Mouse (Mus musculus) thymus, adult 2 months (tissue): ENCODE data around the gene Dst. TPM values are rescaled to one million over a fixed set of nuclear protein-coding genes. Genes with fewer than 3 reads are reported as not detected.

Experiments
- DNase-seq: peaks from one replicate; pipeline ENCODE4 v3.0.0; 2021
- H3K27ac ChIP-seq: fragments of 200-500 bp; 2 replicates; pipeline ENCODE4 v1.5.1; 2012; ENCODE audit warnings: low read length, control low read depth; ENCODE audit not compliant: control insufficient read depth, insufficient read depth
- H3K27me3 ChIP-seq: fragments of 200-500 bp; 2 replicates; pipeline ENCODE4 v1.6.1; 2012; ENCODE audit warnings: mild to moderate bottlenecking, low read length, moderate library complexity, mixed read lengths; ENCODE audit not compliant: control insufficient read depth, insufficient read depth
- H3K36me3 ChIP-seq: fragments of 200-500 bp; 2 replicates; pipeline ENCODE4 v1.6.1; 2012; ENCODE audit warnings: mild to moderate bottlenecking, low read length, moderate library complexity; ENCODE audit not compliant: control insufficient read depth, insufficient read depth
- H3K4me1 ChIP-seq: fragments of 200-500 bp; replicated peaks from 2 replicates; pipeline ENCODE4 v1.6.1; 2012; ENCODE audit warnings: low read length; ENCODE audit not compliant: control insufficient read depth, insufficient read depth
- H3K4me3 ChIP-seq: fragments of 200-500 bp; 2 replicates; pipeline ENCODE4 v1.5.1; 2012; ENCODE audit warnings: mild to moderate bottlenecking, low read length, control low read depth, moderate library complexity; ENCODE audit not compliant: control insufficient read depth, insufficient read depth
- CTCF ChIP-seq: fragments of 200-500 bp; IDR thresholded peaks from 2 replicates; pipeline ENCODE4 v1.5.1; 2012; ENCODE audit warnings: mild to moderate bottlenecking, control low read depth, low read length, moderate library complexity, borderline replicate concordance; ENCODE audit not compliant: control insufficient read depth, poor library complexity, insufficient read depth; ENCODE audit errors: extremely low read depth
- POLR2A ChIP-seq: fragments of 200-500 bp; IDR thresholded peaks from 2 replicates; pipeline ENCODE4 v1.6.1; 2012; ENCODE audit warnings: mild to moderate bottlenecking, low read length, control low read depth, moderate library complexity; ENCODE audit not compliant: control insufficient read depth, poor library complexity, insufficient read depth; ENCODE audit errors: extremely low read depth
- WGBS: fragments of 180-500 bp; shearing (Covaris S2); methylation state at CpG from one replicate; pipeline ENCODE4 v1.1.7; 2018; 5-methylcytosine and 5-hydroxymethylcytosine counted together
- polyA plus RNA-seq: library from polyadenylated mRNA; depleted of rRNA; stranded (reverse); fragments of >200 nt; gene quantifications from 2 replicates; pipeline ENCODE4 v1.2.3, GENCODE M21; 2012

Gene Dst
- polyA plus RNA-seq, 1 experiment: 24.2 TPM

GRCm38 (mm10) chr1:33935946-33936345 lies 27.9 kb downstream of the Dst start:
- Histone ChIP-seq H3K4me1 (no peaks in the 10 kb centered on the region), H3K27me3 (no peaks in the 10 kb centered on the region), H3K27ac (no peak overlapping the region), H3K36me3 (no peaks in the 10 kb centered on the region), H3K4me3 (no peak overlapping the region)
- 95% methylated on average over 3 of the region's 3 CpGs for WGBS
- no peak for TF ChIP-seq CTCF
- no peak for TF ChIP-seq POLR2A
- DNase-seq: no peak

GRCm38 (mm10) chr1:33939828-33940227 lies 31.8 kb downstream of the Dst start:
- TF ChIP-seq POLR2A (no peak), CTCF (no peak)
- no peak for DNase-seq
- no peaks in the 10 kb centered on the region; the same call in 1 of the 2 replicates for H3K4me1 ChIP-seq
- H3K4me3 ChIP-seq: no peak overlapping the region
- whole genome bisulfite sequencing: 89% methylated on average over 5 of the region's 5 CpGs
- H3K36me3 ChIP-seq: no peaks in the 10 kb centered on the region
- H3K27ac ChIP-seq: no peak overlapping the region
- no peaks in the 10 kb centered on the region for H3K27me3 ChIP-seq

- H3K36me3 ChIP-seq: no peaks in the 10 kb centered on the region
- no peak for DNase-seq
- H3K27ac ChIP-seq: no peak overlapping the region
- no peak overlapping the region for H3K4me3 ChIP-seq
- TF ChIP-seq CTCF (no peak), POLR2A (no peak)
- H3K27me3 ChIP-seq: no peaks in the 10 kb centered on the region
- no peaks in the 10 kb centered on the region; the same call in 1 of the 2 replicates for H3K4me1 ChIP-seq
- 89% methylated on average over 11 of the region's 11 CpGs for WGBS
These were observed 32.4 kb downstream of the Dst start for GRCm38 (mm10) chr1:33940364-33940928.

GRCm38 (mm10) chr1:33942638-33943037 lies 34.6 kb downstream of the Dst start:
- Histone ChIP-seq H3K4me3 (no peak overlapping the region), H3K27ac (no peak overlapping the region), H3K27me3 (no peaks in the 10 kb centered on the region), H3K36me3 (no peaks in the 10 kb centered on the region), H3K4me1 (no peaks in the 10 kb centered on the region; the same call in 1 of the 2 replicates)
- no peak for DNase-seq
- WGBS: 9% methylated on average over 8 of the region's 8 CpGs
- TF ChIP-seq POLR2A: no peak
- TF ChIP-seq CTCF: no peak

GRCm38 (mm10) chr1:33943943-33944342 lies 35.9 kb downstream of the Dst start:
- no peaks in the 10 kb centered on the region for H3K36me3 ChIP-seq
- no peak overlapping the region for H3K4me3 ChIP-seq
- no peak for DNase-seq
- WGBS: 91% methylated on average over 2 of the region's 2 CpGs
- H3K4me1 ChIP-seq: no peaks in the 10 kb centered on the region; the same call in 1 of the 2 replicates
- H3K27ac ChIP-seq: no peak overlapping the region
- no peaks in the 10 kb centered on the region for H3K27me3 ChIP-seq
- TF ChIP-seq POLR2A: no peak
- TF ChIP-seq CTCF: no peak

- Histone ChIP-seq H3K36me3 (no peaks in the 10 kb centered on the region), H3K27me3 (no peaks in the 10 kb centered on the region), H3K4me3 (no peak overlapping the region), H3K27ac (no peak overlapping the region), H3K4me1 (no peaks in the 10 kb centered on the region; the same call in 1 of the 2 replicates)
- WGBS: 85% methylated on average over 17 of the region's 17 CpGs
- TF ChIP-seq POLR2A: no peak
- no peak for TF ChIP-seq CTCF
- DNase-seq: no peak
These were observed 37.1 kb downstream of the Dst start for GRCm38 (mm10) chr1:33944977-33945750.

GRCm38 (mm10) chr1:33945756-33946155 lies 37.7 kb downstream of the Dst start:
- WGBS: 85% methylated on average over 6 of the region's 6 CpGs
- no peaks in the 10 kb centered on the region for H3K36me3 ChIP-seq
- DNase-seq: no peak
- H3K27ac ChIP-seq: no peak overlapping the region
- H3K4me1 ChIP-seq: no peaks in the 10 kb centered on the region; the same call in 1 of the 2 replicates
- no peaks in the 10 kb centered on the region for H3K27me3 ChIP-seq
- no peak overlapping the region for H3K4me3 ChIP-seq
- no peak for TF ChIP-seq POLR2A
- no peak for TF ChIP-seq CTCF
